Mouse (Mus musculus): ENCODE data around the gene Pigu.

DNA sequence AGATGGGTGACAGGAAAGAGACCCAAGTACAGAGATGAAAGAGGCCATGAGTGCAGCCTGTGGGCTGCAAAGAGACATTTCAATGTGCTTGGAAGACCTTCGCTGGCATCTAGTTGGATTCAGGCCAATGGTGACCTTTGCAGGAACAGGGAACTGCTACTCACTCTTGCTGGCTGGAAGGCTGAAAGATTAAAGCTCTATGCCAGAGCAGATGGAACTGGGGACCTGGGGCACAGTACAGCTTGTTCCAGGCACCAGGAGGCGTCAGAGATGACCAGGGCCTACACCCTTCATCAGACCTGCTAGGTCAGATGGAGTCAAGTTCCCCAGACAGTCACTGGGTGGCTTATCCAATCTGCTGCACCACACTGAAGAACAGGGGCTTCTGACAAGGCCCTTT lies 63.8 kb downstream of the Pigu start:
- TF ChIP-seq CTCF (conservative IDR thresholded peaks at IDR 0.05; ENCODE audit: insufficient read depth, insufficient read length, low read depth, low read length) (no peak), POLR2A (IDR thresholded peaks at IDR 0.05; ENCODE audit: low read depth, low read length) (no peak)
